Mouse (Mus musculus) hindlimb bud, embryonic 11.5 days (tissue): Measurements from ENCODE around the gene Krt9.
"Not testable (repeated sequence)": the region's sequence is repeated elsewhere in the genome, so short reads cannot be mapped to it uniquely, and the experiment has no call there.

Source experiments
- DNase-seq: peaks from one replicate; pipeline ENCODE4 v3.0.0-alpha.2; 2012; ENCODE audit warnings: low read depth, low spot score; ENCODE audit errors: extremely low spot score

Gene Krt9

DNA sequence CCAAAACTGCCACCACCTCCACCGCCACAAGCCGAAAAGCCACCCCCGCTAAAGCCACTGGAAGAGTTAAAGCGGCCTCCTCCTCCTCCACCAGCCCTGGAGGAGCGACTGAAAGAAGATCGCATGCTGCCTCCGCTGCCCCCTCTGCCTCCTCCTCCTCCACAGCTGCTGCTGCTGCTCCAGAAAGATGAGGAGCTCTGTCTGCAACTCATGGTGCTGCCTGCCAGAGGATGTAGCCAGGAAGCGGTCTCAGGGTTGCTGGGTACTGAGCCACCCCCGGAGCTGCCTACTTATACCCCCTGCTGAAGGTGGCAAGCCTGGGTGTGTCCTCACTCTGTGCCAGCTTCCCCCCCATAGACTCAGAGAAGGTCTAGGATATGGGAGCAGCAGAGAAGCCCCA is at the start of gene Krt9:
Gene Krt9, minus strand, starts transcription at position 255 of the 400 bp plus-strand sequence.
- DNase-seq: no peak

DNA sequence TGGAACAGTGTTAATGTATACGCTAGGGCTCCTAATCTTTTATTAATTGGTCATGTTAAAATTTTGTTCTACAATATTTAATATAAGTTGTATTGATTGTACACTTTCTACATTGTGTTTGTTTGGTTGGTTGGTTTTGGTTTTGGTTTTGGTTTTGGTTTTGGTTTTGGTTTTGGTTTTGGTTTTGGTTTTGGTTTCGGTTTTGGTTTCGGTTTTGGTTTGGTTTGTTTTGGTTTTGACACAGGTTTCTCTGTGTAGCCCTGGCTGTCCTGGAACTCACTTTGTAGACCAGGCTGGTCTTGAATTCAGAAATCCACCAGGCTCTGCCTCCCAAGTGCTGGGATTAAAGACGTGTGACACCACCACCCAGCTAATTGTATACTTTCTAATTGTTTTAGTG is 47.2 kb upstream of the Krt9 start:
- not testable (repeated sequence) for DNase-seq

DNA sequence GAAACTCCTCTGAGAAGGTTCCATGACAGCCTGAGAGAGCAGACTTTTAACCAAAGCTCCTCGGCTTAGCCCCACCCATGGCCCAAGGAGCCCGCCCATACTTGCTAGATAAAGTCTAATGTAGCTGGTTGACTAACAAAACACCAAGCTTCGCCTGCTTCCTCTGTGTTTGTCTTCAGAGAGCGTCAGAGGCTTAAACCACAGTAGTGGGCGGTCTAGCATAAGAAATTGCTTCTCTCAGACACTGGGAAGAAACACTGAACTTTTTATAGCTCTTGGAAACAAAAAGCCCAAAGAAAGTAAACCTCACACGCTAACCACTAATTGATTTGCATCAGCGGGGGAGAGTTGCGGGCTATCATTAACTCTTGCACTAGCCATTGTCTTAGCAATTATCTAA is 28.7 kb upstream of the Krt9 start:
- no peak for DNase-seq

DNA sequence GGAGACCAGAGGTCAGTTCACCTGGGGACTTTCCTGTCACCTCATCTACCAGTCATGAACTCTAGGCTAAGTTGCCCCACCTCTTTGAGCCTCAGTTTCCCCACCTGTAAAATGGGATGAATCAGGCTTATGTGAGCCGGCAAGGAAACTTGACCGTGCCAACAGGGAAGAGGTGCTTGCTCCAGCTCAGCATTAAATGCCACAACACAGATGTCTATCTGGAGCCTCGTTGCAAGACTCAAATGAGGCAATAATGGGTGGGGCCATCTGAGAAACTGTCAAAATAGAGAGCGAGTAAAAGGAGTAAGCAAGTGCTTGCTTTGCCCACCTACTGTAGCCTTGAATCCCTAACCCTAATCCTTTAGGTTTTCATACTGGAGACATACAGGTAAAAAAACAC is 26.3 kb upstream of the Krt9 start:
- no peak for DNase-seq

DNA sequence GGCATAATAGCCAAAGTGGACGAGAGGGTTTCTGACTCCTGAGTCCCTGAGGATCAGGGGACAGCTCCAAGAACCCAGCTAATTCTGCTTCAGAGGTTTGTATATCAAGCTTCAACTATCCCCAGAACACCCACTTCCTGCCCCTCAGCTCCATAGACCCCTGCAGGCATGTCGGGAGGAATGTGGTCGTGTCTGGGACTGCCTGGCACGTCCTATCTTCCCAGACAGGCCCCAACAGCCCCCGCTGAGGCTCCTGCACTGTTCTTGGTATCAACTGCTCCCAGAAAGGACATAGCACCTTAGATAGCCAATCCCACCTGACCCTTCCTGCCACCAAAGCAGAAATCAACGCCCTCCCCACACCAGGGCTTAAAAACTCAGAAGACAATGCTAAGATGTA is 15.5 kb upstream of the Krt9 start:
- DNase-seq: no peak

DNA sequence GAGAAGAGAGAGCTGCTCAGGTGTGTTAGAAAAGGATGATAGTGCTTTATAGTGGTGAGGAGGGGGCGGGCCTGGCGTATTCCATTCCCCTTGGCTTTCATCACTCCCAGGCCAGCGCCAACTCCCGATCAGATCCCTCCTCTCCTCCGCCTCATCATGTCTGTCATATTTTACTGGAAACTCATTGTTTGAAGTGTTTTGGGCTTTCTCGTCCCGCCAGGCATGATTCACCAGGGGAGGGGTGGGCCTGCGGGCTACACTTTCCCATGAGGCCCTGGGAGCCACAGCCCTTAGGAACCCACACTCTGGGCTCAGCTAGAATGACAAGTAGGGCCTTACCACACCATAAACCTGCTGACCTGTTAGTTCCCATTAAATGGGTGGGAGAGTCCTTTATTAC is 14.5 kb upstream of the Krt9 start, which contains the start of gene Krt14:
Gene Krt14, minus strand, starts transcription at position 51 of the 400 bp plus-strand sequence.
- no peak for DNase-seq

DNA sequence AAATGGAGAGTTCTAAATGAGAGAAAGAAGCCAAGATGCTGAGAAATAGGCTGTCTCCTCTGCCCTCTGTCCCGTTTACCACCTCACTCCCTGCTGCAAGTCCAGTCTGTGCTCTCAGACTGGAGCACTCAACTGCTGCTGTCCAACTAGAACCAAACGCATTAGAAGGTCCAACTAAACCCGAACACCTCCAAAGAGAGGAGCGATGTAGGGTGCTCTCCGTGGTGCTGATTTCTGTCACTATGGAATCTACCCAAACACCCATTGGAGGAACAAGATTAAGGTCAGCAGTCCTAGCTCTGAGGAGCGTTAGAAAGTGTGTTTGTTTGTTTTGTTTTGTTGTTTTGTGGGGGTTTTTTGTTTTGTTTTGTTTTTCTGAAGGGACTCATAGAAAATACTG is 10.4 kb upstream of the Krt9 start:
- peak; percentile 58 for DNase-seq

DNA sequence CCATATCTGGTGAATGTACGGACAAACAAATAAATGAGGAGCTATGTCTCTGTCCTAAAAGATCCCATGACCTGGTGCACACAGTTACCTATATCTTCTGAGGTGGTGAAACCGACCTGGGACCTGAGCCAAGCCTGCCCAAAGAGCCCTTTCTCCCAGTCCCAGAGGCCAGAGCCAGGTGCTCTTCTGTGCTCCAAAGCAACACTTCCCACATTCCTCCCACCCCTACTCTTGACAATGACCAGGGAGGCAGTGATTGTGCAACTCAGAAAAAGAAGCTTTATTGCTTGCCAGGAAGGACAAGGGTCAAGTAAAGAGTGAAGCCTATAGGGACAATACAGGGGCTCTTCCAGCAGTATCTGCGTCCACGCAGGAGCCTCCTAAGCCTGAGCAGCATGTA is 9.9 kb upstream of the Krt9 start:
- no peak for DNase-seq

DNA sequence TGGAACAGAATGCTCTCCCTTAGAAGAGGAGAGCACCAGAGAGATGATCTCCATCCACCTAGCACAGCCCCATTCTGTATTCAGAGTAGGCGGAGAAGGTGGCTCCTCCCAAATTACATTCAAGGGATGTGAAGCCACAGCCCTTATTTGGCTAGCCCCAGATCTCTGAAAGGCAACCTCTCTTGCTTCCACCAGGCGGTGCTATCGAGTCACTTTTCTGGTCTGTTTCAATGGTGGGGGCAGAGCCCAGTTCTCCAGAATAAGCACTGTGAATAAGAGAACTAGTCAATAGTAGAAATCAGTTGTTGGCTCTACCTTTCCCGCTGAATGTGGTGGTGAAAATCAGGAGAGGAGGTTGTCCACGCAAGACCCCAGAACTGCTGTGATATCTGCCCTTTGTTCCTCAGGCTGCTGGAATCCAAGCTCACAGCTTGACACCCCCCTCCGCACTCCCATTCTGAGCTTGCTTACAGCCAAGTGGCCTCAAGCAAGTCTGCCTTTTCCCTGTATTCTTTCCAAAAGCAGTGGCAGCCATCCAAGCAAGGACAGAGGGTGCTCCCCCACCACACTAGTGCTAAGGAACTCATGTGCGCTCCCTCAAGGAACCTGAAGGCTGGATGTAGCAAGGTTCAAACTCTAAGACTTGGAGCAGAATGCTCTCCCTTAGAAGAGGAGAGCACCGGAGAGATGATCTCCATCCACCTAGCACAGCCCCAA is 7.2 kb upstream of the Krt9 start:
- no peak for DNase-seq

DNA sequence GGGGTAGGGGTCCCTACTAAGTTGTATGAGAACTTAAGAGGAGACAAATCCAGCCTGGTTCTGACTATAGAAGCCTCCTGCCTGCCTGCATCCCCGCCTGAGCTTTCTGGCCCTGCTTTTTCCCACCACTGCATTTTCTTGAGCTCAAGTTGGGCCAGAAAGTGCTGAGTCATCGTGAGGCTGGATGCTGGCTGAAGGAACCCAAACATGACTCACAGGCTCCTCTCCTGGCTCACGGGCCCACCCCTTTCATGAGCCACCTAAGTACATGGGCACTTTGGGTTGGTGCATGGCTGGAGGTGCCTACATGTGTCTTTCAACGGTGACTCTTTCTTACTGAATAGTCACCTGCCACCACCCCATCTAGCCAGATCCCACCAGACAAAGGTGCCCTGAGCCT is 5.6 kb upstream of the Krt9 start:
- DNase-seq: no peak

DNA sequence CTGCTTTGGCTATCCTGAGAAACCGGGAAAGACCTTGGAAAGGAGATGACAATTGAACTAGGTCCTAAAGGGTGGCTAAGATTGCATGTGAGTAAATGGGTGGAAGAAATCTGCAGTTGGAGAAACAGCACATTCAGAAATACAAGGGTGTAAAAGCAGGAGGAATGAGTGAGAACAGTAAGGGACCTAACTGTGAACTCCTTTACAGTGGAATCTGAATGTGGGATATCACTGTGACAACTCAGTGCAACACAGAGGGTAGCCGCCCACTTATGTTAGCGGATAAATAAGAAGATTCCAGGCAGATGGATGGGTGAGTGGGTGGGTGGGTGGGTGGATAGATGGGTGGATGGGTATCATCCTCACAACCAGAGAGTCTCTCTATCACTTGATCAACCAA is 1.2 kb downstream of the Krt9 start:
- no peak for DNase-seq

DNA sequence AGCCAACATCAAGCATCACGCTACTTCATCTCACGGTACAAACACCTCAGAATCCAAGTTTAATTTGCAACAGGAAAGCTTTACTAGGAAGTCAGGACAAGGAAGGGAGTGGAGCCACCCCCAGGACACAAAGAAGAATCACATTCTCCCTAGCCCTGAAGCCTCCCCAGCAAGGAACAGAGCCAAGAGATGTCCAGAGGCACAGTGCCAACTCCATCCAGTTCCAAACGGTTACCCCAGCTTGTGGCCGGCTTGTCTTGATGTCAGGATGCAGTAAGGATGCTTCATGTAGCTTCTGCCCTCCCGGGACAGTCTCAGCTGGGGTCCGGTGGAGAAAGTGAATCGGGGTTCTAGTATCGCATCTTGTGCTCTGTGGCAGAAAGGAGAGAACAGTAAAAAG is 6.3 kb downstream of the Krt9 start:
- no peak for DNase-seq

DNA sequence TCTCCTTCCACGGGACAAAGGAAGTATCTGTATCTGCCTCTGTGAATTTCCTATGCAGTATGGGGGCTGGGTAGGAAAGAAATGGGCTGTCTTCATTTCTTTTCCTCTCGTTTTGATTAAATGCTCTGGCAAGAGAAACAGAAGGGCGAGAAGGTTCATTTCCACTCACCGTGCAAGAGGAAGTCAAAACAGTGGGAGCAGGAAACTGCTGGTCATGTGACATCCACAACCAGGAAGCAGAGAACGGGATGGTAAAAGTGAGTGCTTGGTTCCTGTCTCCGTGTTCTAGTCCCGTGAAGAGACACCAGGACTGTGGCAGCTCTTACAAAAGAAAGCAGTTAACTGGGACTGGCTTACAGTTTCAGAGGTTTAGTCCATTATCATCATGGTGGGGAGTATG is 11.3 kb downstream of the Krt9 start:
- DNase-seq: no peak

DNA sequence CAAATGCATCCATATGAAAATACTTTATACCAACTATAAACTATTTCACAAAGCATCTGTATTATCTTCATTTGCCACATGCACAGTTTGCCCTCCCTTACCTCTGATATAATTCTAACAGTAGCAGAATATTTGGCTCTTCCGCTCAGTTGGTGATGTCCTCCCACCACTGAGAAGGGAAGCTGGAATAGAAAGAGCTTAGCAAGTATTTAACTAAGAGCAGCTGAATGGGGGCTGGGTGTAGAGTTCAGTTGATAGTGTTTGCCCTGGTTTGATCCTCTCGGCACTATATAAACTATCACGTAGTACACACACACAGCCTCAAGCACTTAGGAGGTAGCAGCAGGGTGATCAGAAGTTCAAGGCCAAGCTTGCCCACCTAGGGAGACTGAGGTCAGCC is 13.8 kb downstream of the Krt9 start:
- DNase-seq: no peak

DNA sequence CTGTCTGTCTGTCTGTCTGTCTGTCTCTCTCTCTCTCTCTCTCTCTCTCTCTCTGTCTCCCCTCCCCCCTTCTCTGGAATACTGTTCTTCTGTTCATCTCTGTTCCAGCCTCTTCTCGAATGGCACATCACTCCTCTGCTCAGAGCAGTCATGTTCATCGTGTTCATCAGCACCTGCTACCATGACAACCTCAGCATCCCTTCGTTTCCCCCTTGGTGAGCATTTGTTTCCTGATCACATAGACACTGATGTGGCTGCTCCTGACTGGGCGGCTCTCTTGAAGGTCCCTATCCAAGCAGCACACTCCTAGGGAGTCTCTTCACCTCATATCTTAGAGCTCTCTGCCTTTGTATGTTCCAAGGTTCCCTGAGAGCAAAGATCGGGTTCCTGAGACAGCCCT is 14.7 kb downstream of the Krt9 start:
- no peak for DNase-seq

DNA sequence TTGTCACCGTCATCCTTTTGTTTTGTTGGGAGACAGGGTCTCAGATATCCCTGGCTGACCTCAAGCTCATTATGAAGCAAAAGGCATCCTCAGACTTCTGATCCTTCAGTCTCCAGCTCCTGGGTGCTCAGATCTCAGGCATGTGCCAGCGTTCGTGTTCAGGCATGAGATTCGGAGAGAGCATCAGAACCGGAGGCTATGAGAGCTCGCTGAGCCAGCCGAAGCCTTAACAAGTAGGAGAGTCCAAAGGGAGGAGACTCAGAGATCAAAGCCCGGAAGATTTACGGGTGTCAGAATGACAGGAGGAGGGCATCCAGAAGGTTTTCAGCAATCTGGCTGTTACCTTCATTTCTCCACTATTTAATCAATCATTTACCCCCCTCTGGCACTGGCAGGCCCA is 16.3 kb downstream of the Krt9 start:
- no peak for DNase-seq

DNA sequence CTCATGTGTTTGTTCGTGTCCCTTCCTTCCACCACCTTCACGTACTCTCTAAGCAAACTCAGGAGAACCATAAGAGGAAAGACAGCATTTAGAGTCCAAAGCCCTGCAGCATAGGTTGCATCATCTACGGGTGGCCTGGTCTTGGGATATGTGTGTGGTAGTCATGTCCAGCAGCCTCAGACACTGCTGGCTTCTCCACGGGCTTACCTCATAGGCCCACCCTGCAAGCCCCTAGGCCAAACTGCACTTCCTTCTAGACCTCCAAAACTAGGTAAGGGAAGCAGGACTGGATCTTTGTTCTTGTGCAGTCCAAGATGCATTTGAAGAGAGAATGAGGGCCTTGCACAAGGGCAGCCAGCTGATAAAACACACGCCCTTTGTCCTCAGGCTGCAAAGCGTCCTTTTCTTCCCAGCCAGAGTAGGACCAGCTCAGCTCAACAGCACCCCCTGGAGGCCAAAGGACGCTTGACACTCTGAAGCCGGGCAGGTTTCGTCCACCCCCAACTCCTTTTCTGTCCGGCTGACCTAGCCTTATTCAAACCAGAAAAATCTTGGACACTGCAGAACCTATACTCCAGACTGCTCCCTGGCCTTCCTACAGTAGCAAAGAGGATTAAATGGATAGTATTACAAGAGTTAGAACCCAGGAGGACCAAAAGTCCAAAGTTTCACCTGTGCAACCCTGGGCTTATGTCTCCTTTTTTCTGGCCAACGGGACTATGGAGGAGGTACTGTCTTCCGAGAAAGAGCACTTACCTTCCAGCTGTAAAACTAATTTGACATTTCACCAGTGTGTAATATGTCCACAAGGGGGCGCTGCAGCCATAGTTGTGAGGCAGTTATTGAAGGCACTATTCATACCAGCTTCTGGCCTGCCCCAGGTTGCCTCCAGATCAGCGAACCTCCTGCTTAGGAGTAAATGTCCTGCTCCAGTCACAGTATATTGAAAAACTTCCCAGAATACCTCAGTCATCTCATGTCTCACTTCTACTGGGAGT is 24.0 kb downstream of the Krt9 start:
- peak; percentile 61 for DNase-seq

DNA sequence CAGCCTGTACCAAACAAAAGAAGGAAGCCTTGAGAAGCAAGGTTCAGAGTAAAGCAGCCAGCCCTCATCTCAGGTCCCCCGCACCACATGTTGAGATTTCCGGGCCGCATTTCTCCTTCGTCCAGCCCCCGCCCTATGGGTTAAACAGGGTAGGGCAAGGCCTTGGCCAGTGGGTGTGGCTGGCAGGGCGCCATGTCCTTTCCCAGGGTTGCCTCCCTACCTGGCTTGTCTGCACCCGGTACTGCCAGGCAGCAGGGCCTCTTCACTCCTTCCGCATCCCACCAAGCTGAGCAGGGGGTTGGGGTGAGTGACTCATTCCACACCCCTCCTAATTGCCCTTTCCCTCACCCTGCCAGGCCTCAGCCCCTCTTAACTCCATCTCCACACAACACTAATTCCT is 25.0 kb downstream of the Krt9 start:
- no peak for DNase-seq

DNA sequence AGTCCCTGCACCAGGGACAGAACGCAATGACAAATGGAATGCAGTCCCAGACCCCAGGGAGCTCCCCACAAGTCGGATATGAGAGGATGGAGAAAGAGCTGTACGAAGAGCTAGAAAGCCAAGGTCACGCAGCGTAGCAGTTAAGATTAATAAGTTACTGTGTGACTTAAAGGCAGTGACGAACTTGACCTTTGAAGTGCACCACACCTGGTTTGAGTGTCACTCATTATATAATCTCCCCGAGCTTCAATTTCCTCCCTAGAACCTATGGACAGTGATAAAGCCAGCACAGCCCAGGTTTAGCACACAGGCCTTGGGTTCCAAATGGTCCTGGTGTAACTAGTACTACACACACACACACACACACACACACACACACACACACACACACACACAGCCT is 28.7 kb downstream of the Krt9 start:
- DNase-seq: no peak

DNA sequence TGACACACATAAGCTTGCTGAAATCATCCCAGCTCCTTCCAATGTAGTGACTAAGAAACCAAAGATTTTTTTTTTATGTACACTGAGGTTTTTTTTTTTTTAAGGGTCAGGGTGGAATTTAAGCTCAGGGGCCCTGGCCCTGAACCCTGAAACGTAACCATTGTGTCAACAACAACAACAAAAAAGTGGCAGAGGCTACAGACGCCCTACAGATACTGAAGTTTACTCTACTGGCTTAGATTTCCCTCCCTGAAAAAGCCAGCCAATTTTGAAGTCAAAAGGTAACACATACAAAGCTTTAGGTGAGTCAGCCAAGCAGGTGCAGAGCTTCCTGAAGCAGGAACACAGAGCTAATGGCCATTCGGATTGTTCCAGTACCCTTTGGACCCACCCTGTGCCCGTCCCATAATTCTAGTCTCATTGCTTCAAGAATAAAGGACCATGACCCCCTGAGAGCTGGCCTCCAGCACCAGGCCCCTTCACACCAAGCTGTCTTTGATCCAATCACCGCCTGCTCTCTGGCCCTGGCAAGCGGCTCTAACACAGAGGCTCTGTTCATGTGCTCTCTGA is 35.1 kb downstream of the Krt9 start:
- DNase-seq: no peak

DNA sequence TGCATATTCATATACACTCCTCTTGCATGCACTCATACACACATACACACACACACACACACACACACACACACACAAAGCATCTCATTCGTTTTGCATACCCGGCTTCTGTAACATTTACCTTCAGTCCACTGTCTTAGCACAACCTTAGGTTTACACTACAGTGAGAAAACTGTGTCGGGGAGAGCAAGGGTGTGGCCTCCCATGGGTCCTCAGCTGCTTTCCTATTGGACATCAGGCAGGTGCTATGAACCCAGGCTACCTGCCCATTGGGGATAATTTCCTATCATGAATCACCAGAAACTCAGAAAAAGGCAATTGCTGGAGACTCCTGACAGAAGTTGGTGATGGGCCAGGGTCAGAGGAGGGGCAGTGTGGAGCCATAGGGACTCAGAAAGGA is 35.7 kb downstream of the Krt9 start:
- no peak for DNase-seq
